In the genomic region with DNA sequence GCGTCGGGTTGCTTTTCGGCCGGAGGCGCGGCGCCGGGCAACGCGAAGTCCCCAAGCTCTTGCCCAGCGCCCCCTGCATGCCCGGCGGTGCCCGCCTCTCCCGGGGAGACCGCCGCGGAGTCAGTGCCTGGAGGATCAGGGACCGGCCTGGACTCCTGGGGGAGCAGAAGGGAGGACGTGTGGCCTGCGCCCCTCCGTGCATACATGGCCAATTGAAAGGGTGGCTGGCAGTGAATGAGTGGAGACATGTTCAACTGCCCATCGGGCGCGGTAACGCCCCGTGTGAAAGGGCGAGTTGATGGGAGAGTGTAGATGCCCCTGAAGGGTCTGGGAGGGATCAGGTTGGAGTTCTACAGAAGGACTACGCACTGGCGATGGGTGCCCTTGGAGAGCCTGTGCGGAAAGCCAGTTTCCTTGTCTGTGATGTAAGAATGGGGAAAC, we compare ENCODE assay signal across 8 mouse cellular contexts. TPM values are rescaled to one million over a fixed set of nuclear protein-coding genes. Genes with fewer than 3 reads are reported as not detected.
DNase-seq lines count a peak whose midpoint lies in the region; ATAC-seq and TF ChIP-seq lines count a peak whose summit lies in the region.

No protein-coding gene starts in this region.

- DNase-seq in cerebellum, adult 2 months = no peak
- DNase-seq in cerebellum, adult 18-20 months = no peak
- no peak for DNase-seq in testis, postnatal 14 days (ENCODE audit: low spot score)
- DNase-seq in midbrain, embryonic 11.5 days (ENCODE audit: low spot score, missing footprints) = peak; percentile 91
- DNase-seq in right cerebral cortex, postnatal 36 days (ENCODE audit: low spot score in 2 of 2) = no peak
- no peak for DNase-seq in kidney, postnatal 14 days

- no peaks in the 10 kb centered on the region; the same call in 1 of the 2 replicates for H3K4me1 ChIP-seq in cerebellum, adult 2 months (ENCODE audit: control insufficient read depth, insufficient read depth, low read length)
- H3K4me1 ChIP-seq in testis, adult 2 months (ENCODE audit: control insufficient read depth, insufficient read depth, low read length) = no peaks in the 10 kb centered on the region; the same call in 1 of the 2 replicates
- H3K4me1 ChIP-seq in hindbrain, embryonic 13.5 days (replicated peaks) = peaks cover 13% of the 10 kb centered on the region
- H3K4me1 ChIP-seq in midbrain, embryonic 11.5 days (ENCODE audit: control insufficient read depth, insufficient read depth, low read length) = peaks cover 11% of the 10 kb centered on the region; the same call in 1 of the 2 replicates

- peak overlapping the region; percentile 6 for H3K27ac ChIP-seq in cerebellum, adult 2 months (ENCODE audit: insufficient read depth, low read length)
- peak overlapping the region; percentile 90 for H3K27ac ChIP-seq in testis, adult 2 months (ENCODE audit: control insufficient read depth, insufficient read depth, low read depth, low read length)
- peak overlapping the region; percentile 87 for H3K27ac ChIP-seq in hindbrain, embryonic 13.5 days
- no peak overlapping the region for H3K27ac ChIP-seq in midbrain, embryonic 11.5 days (ENCODE audit: low read depth, low read length)

- WGBS in cerebellum, adult 2 months = 1% methylated on average over 31 of the region's 31 CpGs
- WGBS in hindbrain, embryonic 13.5 days = 0% methylated on average over 30 of the region's 31 CpGs
- under 1% methylated on average over 31 of the region's 31 CpGs for WGBS in midbrain, embryonic 11.5 days

- H3K4me2 ChIP-seq in hindbrain, embryonic 13.5 days = peak overlapping the region; percentile 89
- peak overlapping the region; percentile 67 for H3K4me2 ChIP-seq in midbrain, embryonic 11.5 days

- no peaks in the 10 kb centered on the region for H3K27me3 ChIP-seq in cerebellum, adult 2 months (ENCODE audit: control insufficient read depth, insufficient read depth, low read length)
- H3K27me3 ChIP-seq in testis, adult 2 months (ENCODE audit: control insufficient read depth, insufficient read depth, low read length) = no peaks in the 10 kb centered on the region
- no peaks in the 10 kb centered on the region for H3K27me3 ChIP-seq in hindbrain, embryonic 13.5 days
- H3K27me3 ChIP-seq in midbrain, embryonic 11.5 days (ENCODE audit: control insufficient read depth, insufficient read depth, low read length) = no peaks in the 10 kb centered on the region

- peak overlapping the region; percentile 93 for H3K9ac ChIP-seq in hindbrain, embryonic 13.5 days
- H3K9ac ChIP-seq in midbrain, embryonic 11.5 days (ENCODE audit: low read length) = peak overlapping the region; percentile 80

- peak overlapping the region; percentile 67 for H3K4me3 ChIP-seq in cerebellum, adult 2 months (replicated peaks; ENCODE audit: insufficient read depth, low read depth, low read length)
- peak overlapping the region; percentile 93 for H3K4me3 ChIP-seq in testis, adult 2 months (ENCODE audit: control insufficient read depth, low read depth, low read length)
- peak overlapping the region; percentile 87 for H3K4me3 ChIP-seq in hindbrain, embryonic 13.5 days
- peak overlapping the region; percentile 58 for H3K4me3 ChIP-seq in midbrain, embryonic 11.5 days (ENCODE audit: low read depth, low read length)

- TF ChIP-seq CTCF in cerebellum, adult 2 months (IDR thresholded peaks at IDR 0.05; ENCODE audit: borderline replicate concordance, insufficient read depth, low read depth, low read length) = no peak
- no peak for TF ChIP-seq CTCF in testis, adult 2 months (IDR thresholded peaks at IDR 0.05; ENCODE audit: control insufficient read depth, insufficient read depth, insufficient replicate concordance, low read depth, low read length)

- no peaks in the 10 kb centered on the region for H3K9me3 ChIP-seq in hindbrain, embryonic 13.5 days
- H3K9me3 ChIP-seq in midbrain, embryonic 11.5 days (ENCODE audit: control insufficient read depth, low read length) = no peaks in the 10 kb centered on the region

- peak; percentile 86 for ATAC-seq in hindbrain, embryonic 13.5 days (ENCODE audit: low FRiP score)
- ATAC-seq in midbrain, embryonic 11.5 days (ENCODE audit: low FRiP score) = peak; percentile 88

- peaks cover 2% of the 10 kb centered on the region for H3K36me3 ChIP-seq in testis, adult 2 months (ENCODE audit: control insufficient read depth, insufficient read depth, low read length)
- peaks cover 23% of the 10 kb centered on the region for H3K36me3 ChIP-seq in hindbrain, embryonic 13.5 days
- peaks cover 4% of the 10 kb centered on the region; the same call in 1 of the 2 replicates for H3K36me3 ChIP-seq in midbrain, embryonic 11.5 days (ENCODE audit: control insufficient read depth, insufficient read depth, low read length)

- TF ChIP-seq POLR2A in cerebellum, adult 2 months (IDR thresholded peaks at IDR 0.05; ENCODE audit: borderline replicate concordance, insufficient read depth, low read length) = 0 out of 2 replicates have a peak, but pooled peaks have one; percentile 5
- peak; percentile 70; the same call in 1 of the 2 replicates for TF ChIP-seq POLR2A in testis, adult 2 months (IDR thresholded peaks at IDR 0.05; ENCODE audit: control insufficient read depth, low read depth, low read length)

RNA-seq across cellular contexts. Expression of a gene that starts 0.4 kb away (rescaled TPM):
- 26.9 and 31.6 TPM in 2 replicates for polyA plus RNA-seq in cerebellum, adult 2 months (2012; rRNA removed)
- polyA plus RNA-seq in testis, adult 2 months (2012; rRNA removed) = 12.2 and 13.6 TPM in 2 replicates
- 43.3 and 44.5 TPM in 2 replicates for polyA plus RNA-seq in hindbrain, embryonic 13.5 days (2015; fragmentation: Nextera tagmentation; extraction: Ambion mirVana)
- 45.2 and 49.9 TPM in 2 replicates for polyA plus RNA-seq in midbrain, embryonic 11.5 days (2014; fragmentation: Nextera tagmentation; extraction: Ambion mirVana)

RNA-seq across cellular contexts. Expression of a gene that starts 31.9 kb away (rescaled TPM):
- polyA plus RNA-seq in cerebellum, adult 2 months (2012; rRNA removed) = 71.3 and 76.0 TPM in 2 replicates
- 204 and 209 TPM in 2 replicates for polyA plus RNA-seq in testis, adult 2 months (2012; rRNA removed)
- 178 and 184 TPM in 2 replicates for polyA plus RNA-seq in hindbrain, embryonic 13.5 days (2015; fragmentation: Nextera tagmentation; extraction: Ambion mirVana)
- polyA plus RNA-seq in midbrain, embryonic 11.5 days (2014; fragmentation: Nextera tagmentation; extraction: Ambion mirVana) = 193 and 199 TPM in 2 replicates
